Mouse (Mus musculus): Measurements from ENCODE around the gene Ctnnd2. TPM values are rescaled to one million over a fixed set of nuclear protein-coding genes. Genes with fewer than 3 reads are reported as not detected.

The Ctnnd2 gene
- polyA plus RNA-seq, 1 experiment from 2014 or later, result 42.4 TPM

GRCm38 (mm10) chr15:30645688-30646087, 473.3 kb downstream of the Ctnnd2 start:
- no peaks in the 10 kb centered on the region for H3K9me3 ChIP-seq (replicated peaks)
- no peak overlapping the region for H3K9ac ChIP-seq
- H3K36me3 ChIP-seq, result no peaks in the 10 kb centered on the region
- H3K4me3 ChIP-seq, result no peak overlapping the region
- H3K27me3 ChIP-seq, result peaks cover 14% of the 10 kb centered on the region; the same call in 1 of the 2 replicates
- H3K4me2 ChIP-seq (replicated peaks), result no peak overlapping the region
- no peak overlapping the region for H3K27ac ChIP-seq
- ATAC-seq (ENCODE audit: low FRiP score), result no peak
- H3K4me1 ChIP-seq, result peaks cover 11% of the 10 kb centered on the region
- 22% methylated on average over 1 of the region's 1 CpGs for WGBS

- Histone ChIP-seq H3K9ac (peak overlapping the region; percentile 74), H3K9me3 (replicated peaks) (no peaks in the 10 kb centered on the region), H3K36me3 (no peaks in the 10 kb centered on the region), H3K4me2 (replicated peaks) (peak overlapping the region; percentile 99), H3K4me1 (peaks cover 11% of the 10 kb centered on the region), H3K4me3 (peak overlapping the region; percentile 60), H3K27me3 (peaks cover 14% of the 10 kb centered on the region; the same call in 1 of the 2 replicates), H3K27ac (no peak overlapping the region)
- peak; percentile 70 for ATAC-seq (ENCODE audit: low FRiP score)
- 2% methylated on average over 87 of the region's 94 CpGs for WGBS
Observed at GRCm38 (mm10) chr15:30646501-30647431, 474.4 kb downstream of the Ctnnd2 start.

- Histone ChIP-seq H3K9ac (no peak overlapping the region), H3K4me2 (replicated peaks) (no peak overlapping the region), H3K36me3 (no peaks in the 10 kb centered on the region), H3K27me3 (peaks cover 14% of the 10 kb centered on the region; the same call in 1 of the 2 replicates), H3K9me3 (replicated peaks) (no peaks in the 10 kb centered on the region), H3K4me1 (peaks cover 11% of the 10 kb centered on the region), H3K4me3 (no peak overlapping the region), H3K27ac (no peak overlapping the region)
- WGBS, result 47% methylated on average over 7 of the region's 7 CpGs
- ATAC-seq (ENCODE audit: low FRiP score), result no peak
Observed at GRCm38 (mm10) chr15:30647679-30648311, 475.4 kb downstream of the Ctnnd2 start.

- 54% methylated on average over 6 of the region's 6 CpGs for WGBS
- H3K27me3 ChIP-seq, result peaks cover 14% of the 10 kb centered on the region; the same call in 1 of the 2 replicates
- no peaks in the 10 kb centered on the region for H3K36me3 ChIP-seq
- no peaks in the 10 kb centered on the region for H3K9me3 ChIP-seq (replicated peaks)
- no peak overlapping the region for H3K4me2 ChIP-seq (replicated peaks)
- no peak for ATAC-seq (ENCODE audit: low FRiP score)
- no peak overlapping the region for H3K4me3 ChIP-seq
- peaks cover 11% of the 10 kb centered on the region for H3K4me1 ChIP-seq
- no peak overlapping the region for H3K27ac ChIP-seq
- no peak overlapping the region for H3K9ac ChIP-seq
Observed at GRCm38 (mm10) chr15:30649964-30650363, 477.6 kb downstream of the Ctnnd2 start.

- H3K9ac ChIP-seq, result no peak overlapping the region
- 74% methylated on average over 9 of the region's 9 CpGs for WGBS
- no peak overlapping the region for H3K4me3 ChIP-seq
- H3K4me2 ChIP-seq (replicated peaks), result no peak overlapping the region
- ATAC-seq (ENCODE audit: low FRiP score), result no peak
- H3K4me1 ChIP-seq, result peaks cover 2% of the 10 kb centered on the region; the same call in 1 of the 2 replicates
- no peaks in the 10 kb centered on the region for H3K36me3 ChIP-seq
- no peak overlapping the region for H3K27ac ChIP-seq
- H3K27me3 ChIP-seq, result no peaks in the 10 kb centered on the region
- H3K9me3 ChIP-seq (replicated peaks), result no peaks in the 10 kb centered on the region
Observed at GRCm38 (mm10) chr15:30655433-30655832, 483.0 kb downstream of the Ctnnd2 start.

- H3K4me2 ChIP-seq (replicated peaks), result no peak overlapping the region
- WGBS, result 76% methylated on average over 3 of the region's 3 CpGs
- no peak for ATAC-seq (ENCODE audit: low FRiP score)
- no peaks in the 10 kb centered on the region for H3K36me3 ChIP-seq
- H3K4me3 ChIP-seq, result no peak overlapping the region
- H3K4me1 ChIP-seq, result peaks cover 4% of the 10 kb centered on the region; the same call in 1 of the 2 replicates
- H3K27me3 ChIP-seq, result no peaks in the 10 kb centered on the region
- H3K9me3 ChIP-seq (replicated peaks), result no peaks in the 10 kb centered on the region
- H3K27ac ChIP-seq, result no peak overlapping the region
- H3K9ac ChIP-seq, result no peak overlapping the region
Observed at GRCm38 (mm10) chr15:30657588-30657987, 485.2 kb downstream of the Ctnnd2 start.

GRCm38 (mm10) chr15:30660539-30661149, 488.3 kb downstream of the Ctnnd2 start:
- Histone ChIP-seq H3K4me3 (no peak overlapping the region), H3K4me1 (0 out of 2 replicates have a peak, but pooled peaks cover 4% of the 10 kb centered on the region), H3K36me3 (no peaks in the 10 kb centered on the region), H3K27me3 (no peaks in the 10 kb centered on the region), H3K4me2 (replicated peaks) (no peak overlapping the region), H3K9me3 (replicated peaks) (no peaks in the 10 kb centered on the region), H3K27ac (no peak overlapping the region), H3K9ac (no peak overlapping the region)
- no peak for ATAC-seq (ENCODE audit: low FRiP score)
- WGBS, result 86% methylated on average over 8 of the region's 8 CpGs

GRCm38 (mm10) chr15:30661689-30662422, 489.5 kb downstream of the Ctnnd2 start:
- Histone ChIP-seq H3K4me3 (no peak overlapping the region), H3K4me2 (replicated peaks) (no peak overlapping the region), H3K9ac (no peak overlapping the region), H3K4me1 (0 out of 2 replicates have a peak, but pooled peaks cover 2% of the 10 kb centered on the region), H3K27ac (no peak overlapping the region), H3K36me3 (no peaks in the 10 kb centered on the region), H3K9me3 (replicated peaks) (no peaks in the 10 kb centered on the region), H3K27me3 (no peaks in the 10 kb centered on the region)
- no peak for ATAC-seq (ENCODE audit: low FRiP score)
- 56% methylated on average over 6 of the region's 6 CpGs for WGBS

- no peak for ATAC-seq (ENCODE audit: low FRiP score)
- Histone ChIP-seq H3K4me3 (no peak overlapping the region), H3K4me1 (no peaks in the 10 kb centered on the region), H3K36me3 (0 out of 2 replicates have a peak, but pooled peaks cover 3% of the 10 kb centered on the region), H3K4me2 (replicated peaks) (no peak overlapping the region), H3K9me3 (replicated peaks) (no peaks in the 10 kb centered on the region), H3K27me3 (no peaks in the 10 kb centered on the region), H3K9ac (no peak overlapping the region), H3K27ac (no peak overlapping the region)
- WGBS, result 77% methylated on average over 7 of the region's 7 CpGs
Observed at GRCm38 (mm10) chr15:30667819-30668587, 495.6 kb downstream of the Ctnnd2 start.

GRCm38 (mm10) chr15:30681939-30682338, 509.5 kb downstream of the Ctnnd2 start:
- WGBS, result 95% methylated on average over 4 of the region's 4 CpGs
- no peak for ATAC-seq (ENCODE audit: low FRiP score)
- H3K9ac ChIP-seq, result no peak overlapping the region
- H3K4me1 ChIP-seq, result no peaks in the 10 kb centered on the region
- H3K27ac ChIP-seq, result no peak overlapping the region
- no peaks in the 10 kb centered on the region for H3K9me3 ChIP-seq (replicated peaks)
- H3K36me3 ChIP-seq, result no peaks in the 10 kb centered on the region
- no peaks in the 10 kb centered on the region for H3K27me3 ChIP-seq
- H3K4me3 ChIP-seq, result no peak overlapping the region
- H3K4me2 ChIP-seq (replicated peaks), result no peak overlapping the region

Measured in hindbrain, embryonic 12.5 days (tissue).